Mouse (Mus musculus) forebrain, embryonic 16.5 days (tissue): ENCODE results near the gene H2-D1. TPM values are rescaled to one million over a fixed set of nuclear protein-coding genes. Genes with fewer than 3 reads are reported as not detected.

Source experiments
- ATAC-seq: fragments of 200-750 bp; cut with Nextera tagmentation; 2 replicates; pipeline ENCODE4 v1.8.0; 2017; ENCODE audit warnings: mild to moderate bottlenecking, moderate library complexity
- H3K27ac ChIP-seq: fragments of 300-500 bp; sonication (generic); 2 replicates; pipeline ENCODE4 v1.5.1; 2014; ENCODE audit warnings: low read length, control low read depth
- H3K27me3 ChIP-seq: fragments of 300-500 bp; sonication (generic); replicated peaks from 2 replicates; pipeline ENCODE4 v1.6.1; 2014; ENCODE audit warnings: low read length; ENCODE audit not compliant: control insufficient read depth, insufficient read depth
- H3K36me3 ChIP-seq: fragments of 300-500 bp; sonication (generic); 2 replicates; pipeline ENCODE4 v1.6.1; 2014; ENCODE audit not compliant: control insufficient read depth, insufficient read depth
- H3K4me1 ChIP-seq: fragments of 300-500 bp; sonication (generic); replicated peaks from 2 replicates; pipeline ENCODE4 v1.6.1; 2014; ENCODE audit warnings: low read length; ENCODE audit not compliant: control insufficient read depth, insufficient read depth
- H3K4me2 ChIP-seq: fragments of 300-500 bp; sonication (generic); 2 replicates; pipeline ENCODE4 v1.6.1; 2014; ENCODE audit warnings: mild to moderate bottlenecking, low read length, control low read depth
- H3K4me3 ChIP-seq: fragments of 300-500 bp; sonication (generic); replicated peaks from 2 replicates; pipeline ENCODE4 v1.5.1; 2014; ENCODE audit warnings: mild to moderate bottlenecking, low read length, control low read depth
- H3K9ac ChIP-seq: fragments of 300-500 bp; sonication (generic); replicated peaks from 2 replicates; pipeline ENCODE4 v1.6.1; 2014; ENCODE audit warnings: low read depth, low read length, control low read depth
- H3K9me3 ChIP-seq: fragments of 300-500 bp; sonication (generic); 2 replicates; pipeline ENCODE4 v1.6.1; 2016; ENCODE audit warnings: low read length; ENCODE audit not compliant: control insufficient read depth
- WGBS: fragments of 180-500 bp; shearing (Covaris S2); extraction: QIAGEN DNeasy Blood & Tissue Kit; methylation state at CpG from one replicate; pipeline ENCODE4 v1.1.7; 2014; 5-methylcytosine and 5-hydroxymethylcytosine counted together
- polyA plus RNA-seq: library from polyadenylated mRNA; unstranded; fragments of >200 nt; fragmentation: Nextera tagmentation; extraction: Ambion mirVana; gene quantifications from 2 replicates; pipeline ENCODE4 v1.2.1, GENCODE M21; 2015

The H2-D1 gene
- polyA plus RNA-seq, 1 experiment from 2014 or later: 65.7 TPM

- Histone ChIP-seq H3K9me3 (no peaks in the 10 kb centered on the region), H3K9ac (no peak overlapping the region), H3K4me3 (no peak overlapping the region), H3K4me2 (no peak overlapping the region), H3K27ac (no peak overlapping the region), H3K36me3 (peaks cover 47% of the 10 kb centered on the region), H3K27me3 (no peaks in the 10 kb centered on the region), H3K4me1 (peaks cover 4% of the 10 kb centered on the region; the same call in 1 of the 2 replicates)
- no peak for ATAC-seq
- 84% methylated on average over 32 of the region's 32 CpGs for WGBS
Measured at GRCm38 (mm10) chr17:35253293-35254093, 9.0 kb upstream of the H2-D1 start.

- H3K4me2 ChIP-seq: no peak overlapping the region
- no peaks in the 10 kb centered on the region for H3K27me3 ChIP-seq
- H3K27ac ChIP-seq: no peak overlapping the region
- peaks cover 4% of the 10 kb centered on the region; the same call in 1 of the 2 replicates for H3K4me1 ChIP-seq
- 58% methylated on average over 11 of the region's 11 CpGs for WGBS
- H3K9ac ChIP-seq: no peak overlapping the region
- no peak overlapping the region for H3K4me3 ChIP-seq
- H3K9me3 ChIP-seq: no peaks in the 10 kb centered on the region
- peak; percentile 16; the same call in 1 of the 2 replicates for ATAC-seq
- H3K36me3 ChIP-seq: peaks cover 38% of the 10 kb centered on the region
Measured at GRCm38 (mm10) chr17:35254241-35255098, 8.1 kb upstream of the H2-D1 start.

- peaks cover 4% of the 10 kb centered on the region; the same call in 1 of the 2 replicates for H3K4me1 ChIP-seq
- H3K9me3 ChIP-seq: no peaks in the 10 kb centered on the region
- 71% methylated on average over 3 of the region's 3 CpGs for WGBS
- H3K4me2 ChIP-seq: no peak overlapping the region
- H3K4me3 ChIP-seq: no peak overlapping the region
- peaks cover 31% of the 10 kb centered on the region for H3K36me3 ChIP-seq
- H3K27ac ChIP-seq: no peak overlapping the region
- ATAC-seq: no peak
- no peak overlapping the region for H3K9ac ChIP-seq
- H3K27me3 ChIP-seq: no peaks in the 10 kb centered on the region
Measured at GRCm38 (mm10) chr17:35255301-35255700, 7.2 kb upstream of the H2-D1 start.

- H3K4me3 ChIP-seq: no peak overlapping the region
- no peak for ATAC-seq
- H3K4me1 ChIP-seq: peaks cover 4% of the 10 kb centered on the region; the same call in 1 of the 2 replicates
- 61% methylated on average over 4 of the region's 4 CpGs for WGBS
- no peak overlapping the region for H3K9ac ChIP-seq
- peaks cover 27% of the 10 kb centered on the region for H3K36me3 ChIP-seq
- H3K27me3 ChIP-seq: no peaks in the 10 kb centered on the region
- H3K27ac ChIP-seq: no peak overlapping the region
- H3K9me3 ChIP-seq: no peaks in the 10 kb centered on the region
- no peak overlapping the region for H3K4me2 ChIP-seq
Measured at GRCm38 (mm10) chr17:35255704-35256103, 6.8 kb upstream of the H2-D1 start.

GRCm38 (mm10) chr17:35257378-35257777, 5.2 kb upstream of the H2-D1 start:
- no peak for ATAC-seq

GRCm38 (mm10) chr17:35257824-35258491, 4.6 kb upstream of the H2-D1 start:
- peak overlapping the region; percentile 45 for H3K9ac ChIP-seq
- peak overlapping the region; percentile 21; the same call in 1 of the 2 replicates for H3K4me3 ChIP-seq
- ATAC-seq: no peak
- peaks cover 6% of the 10 kb centered on the region; the same call in 1 of the 2 replicates for H3K4me1 ChIP-seq
- no peak overlapping the region for H3K27ac ChIP-seq
- peak overlapping the region; percentile 41 for H3K4me2 ChIP-seq
- H3K9me3 ChIP-seq: no peaks in the 10 kb centered on the region
- 14% methylated on average over 17 of the region's 17 CpGs for WGBS
- peaks cover 9% of the 10 kb centered on the region for H3K36me3 ChIP-seq
- no peaks in the 10 kb centered on the region; the same call in 1 of the 2 replicates for H3K27me3 ChIP-seq

More at GRCm38 (mm10) chr17:35257378-35257777, 5.2 kb upstream of the H2-D1 start:
- Histone ChIP-seq H3K27ac (no peak overlapping the region), H3K9me3 (no peaks in the 10 kb centered on the region), H3K4me2 (no peak overlapping the region), H3K4me1 (peaks cover 4% of the 10 kb centered on the region; the same call in 1 of the 2 replicates), H3K36me3 (peaks cover 15% of the 10 kb centered on the region), H3K9ac (no peak overlapping the region), H3K27me3 (no peaks in the 10 kb centered on the region; the same call in 1 of the 2 replicates), H3K4me3 (no peak overlapping the region)
- 64% methylated on average over 1 of the region's 1 CpGs for WGBS

- no peaks in the 10 kb centered on the region; the same call in 1 of the 2 replicates for H3K27me3 ChIP-seq
- no peak overlapping the region for H3K4me3 ChIP-seq
- 68% methylated on average over 12 of the region's 14 CpGs for WGBS
- H3K27ac ChIP-seq: no peak overlapping the region
- H3K9me3 ChIP-seq: no peaks in the 10 kb centered on the region
- H3K4me1 ChIP-seq: peaks cover 10% of the 10 kb centered on the region
- H3K36me3 ChIP-seq: peaks cover 4% of the 10 kb centered on the region
- H3K4me2 ChIP-seq: no peak overlapping the region
- no peak overlapping the region for H3K9ac ChIP-seq
- ATAC-seq: no peak
Measured at GRCm38 (mm10) chr17:35258492-35259478, 3.7 kb upstream of the H2-D1 start.

- no peak overlapping the region for H3K4me2 ChIP-seq
- no peaks in the 10 kb centered on the region; the same call in 1 of the 2 replicates for H3K27me3 ChIP-seq
- no peaks in the 10 kb centered on the region for H3K9me3 ChIP-seq
- no peak overlapping the region for H3K4me3 ChIP-seq
- ATAC-seq: no peak
- no peak overlapping the region for H3K27ac ChIP-seq
- H3K36me3 ChIP-seq: no peaks in the 10 kb centered on the region
- no peak overlapping the region for H3K9ac ChIP-seq
- 77% methylated on average over 4 of the region's 4 CpGs for WGBS
- peaks cover 10% of the 10 kb centered on the region for H3K4me1 ChIP-seq
Measured at GRCm38 (mm10) chr17:35259621-35260020, 2.9 kb upstream of the H2-D1 start.
